Mouse (Mus musculus) brain, embryonic 14.5 days (tissue): Measurements from ENCODE around the gene Mfap2. TPM values are rescaled to one million over a fixed set of nuclear protein-coding genes. Genes with fewer than 3 reads are reported as not detected.

ENCODE experiments used
- DNase-seq: peaks from one replicate; pipeline ENCODE4 v3.0.0-alpha.2; 2011; ENCODE audit warnings: low read depth
- CTCF ChIP-seq: fragments of 200-500 bp; IDR thresholded peaks from 2 replicates; pipeline ENCODE4 v1.5.1; 2012; ENCODE audit warnings: inconsistent platforms, mild to moderate bottlenecking, moderate library complexity, borderline replicate concordance; ENCODE audit not compliant: insufficient read depth, insufficient read length; ENCODE audit errors: extremely low read depth
- POLR2A ChIP-seq: fragments of 200-500 bp; IDR thresholded peaks from 2 replicates; pipeline ENCODE4 v1.6.1; 2012; ENCODE audit warnings: mild to moderate bottlenecking, inconsistent platforms, borderline replicate concordance; ENCODE audit not compliant: poor library complexity, insufficient read depth, insufficient read length, severe bottlenecking; ENCODE audit errors: extremely low read depth
- polyA plus RNA-seq: library from polyadenylated mRNA; depleted of rRNA; stranded (reverse); fragments of >200 nt; gene quantifications from 2 replicates; pipeline ENCODE4 v1.2.3, GENCODE M21; 2012

The Mfap2 gene
- polyA plus RNA-seq, 1 experiment: 186 TPM

- DNase-seq: no peak
- TF ChIP-seq POLR2A: no peak
- TF ChIP-seq CTCF: no peak
Measured at GRCm38 (mm10) chr4:140975356-140975755, 34.9 kb upstream of the Mfap2 start.

- DNase-seq: no peak
- TF ChIP-seq CTCF (no peak), POLR2A (no peak)
Measured at GRCm38 (mm10) chr4:140977278-140977677, 32.9 kb upstream of the Mfap2 start.

GRCm38 (mm10) chr4:140977886-140978692 lies 32.1 kb upstream of the Mfap2 start:
- no peak for TF ChIP-seq CTCF
- no peak for TF ChIP-seq POLR2A

GRCm38 (mm10) chr4:140981605-140982004 lies 28.6 kb upstream of the Mfap2 start:
- TF ChIP-seq POLR2A: no peak
- peak; percentile 27; the same call in 1 of the 2 replicates for TF ChIP-seq CTCF

More at GRCm38 (mm10) chr4:140977886-140978692, 32.1 kb upstream of the Mfap2 start:
- no peak for DNase-seq

GRCm38 (mm10) chr4:140982808-140983207 lies 27.4 kb upstream of the Mfap2 start:
- TF ChIP-seq POLR2A: no peak
- no peak for TF ChIP-seq CTCF
- no peak for DNase-seq

More at GRCm38 (mm10) chr4:140981605-140982004, 28.6 kb upstream of the Mfap2 start:
- no peak for DNase-seq

- no peak for TF ChIP-seq CTCF
- no peak for TF ChIP-seq POLR2A
- DNase-seq: peak; percentile 44
Measured at GRCm38 (mm10) chr4:140983442-140983841, 26.8 kb upstream of the Mfap2 start.

- no peak for DNase-seq
- TF ChIP-seq POLR2A (no peak), CTCF (no peak)
Measured at GRCm38 (mm10) chr4:140984544-140984943, 25.7 kb upstream of the Mfap2 start.

GRCm38 (mm10) chr4:140986024-140986710 lies 24.1 kb upstream of the Mfap2 start:
- DNase-seq: no peak

GRCm38 (mm10) chr4:140986711-140987395 lies 23.4 kb upstream of the Mfap2 start, which contains the start of gene Atp13a2:
Atp13a2 (plus strand) TSS chr4:140986873.
- TF ChIP-seq POLR2A: peak; percentile 90
- TF ChIP-seq CTCF: no peak
- peak; percentile 97 for DNase-seq

More at GRCm38 (mm10) chr4:140986024-140986710, 24.1 kb upstream of the Mfap2 start:
- TF ChIP-seq CTCF: no peak
- TF ChIP-seq POLR2A: no peak

- DNase-seq: peak; percentile 25
- no peak for TF ChIP-seq POLR2A
- TF ChIP-seq CTCF: no peak
Measured at GRCm38 (mm10) chr4:140987476-140987875, 22.7 kb upstream of the Mfap2 start.
